Mouse (Mus musculus) frontal cortex, postnatal 36 days (tissue): ENCODE measurements at regions not wholly inside any gene's neighbourhood (a gene's known extent, or its start where the extent isn't known, plus 50 kb on each side); places are given as distances from the start of the nearest gene placed in this dataset.
A peak's percentile ranks its signal among the peaks of the same experiment; 100 is the strongest.

Experiments
- DNase-seq, 2 experiments: peaks; one replicate each; pipeline ENCODE4 v3.0.0; 2022; ENCODE audit warnings: low spot score in 2 of 2

DNA sequence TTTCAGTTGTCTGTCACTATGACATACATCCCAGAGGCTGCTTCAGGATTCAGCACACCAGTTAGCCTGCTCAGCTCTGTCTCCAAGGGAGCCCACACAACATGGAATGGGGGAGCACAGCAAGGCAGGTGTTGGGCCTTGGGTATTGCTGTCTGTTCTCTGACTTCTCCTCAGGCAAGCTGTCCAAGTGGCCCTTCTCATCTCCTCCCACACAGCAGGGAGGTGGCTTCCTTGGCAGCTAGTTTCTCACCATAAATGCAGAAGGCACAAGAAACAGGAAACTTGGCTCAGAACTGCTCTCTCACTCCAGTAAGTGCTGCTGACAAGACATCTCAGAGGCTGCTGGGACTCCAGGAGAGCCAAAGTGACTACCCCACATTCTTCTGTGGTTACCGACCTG, 64.6 kb downstream of the Htr5a start:
- peak; percentile 58 to 80 for DNase-seq

DNA sequence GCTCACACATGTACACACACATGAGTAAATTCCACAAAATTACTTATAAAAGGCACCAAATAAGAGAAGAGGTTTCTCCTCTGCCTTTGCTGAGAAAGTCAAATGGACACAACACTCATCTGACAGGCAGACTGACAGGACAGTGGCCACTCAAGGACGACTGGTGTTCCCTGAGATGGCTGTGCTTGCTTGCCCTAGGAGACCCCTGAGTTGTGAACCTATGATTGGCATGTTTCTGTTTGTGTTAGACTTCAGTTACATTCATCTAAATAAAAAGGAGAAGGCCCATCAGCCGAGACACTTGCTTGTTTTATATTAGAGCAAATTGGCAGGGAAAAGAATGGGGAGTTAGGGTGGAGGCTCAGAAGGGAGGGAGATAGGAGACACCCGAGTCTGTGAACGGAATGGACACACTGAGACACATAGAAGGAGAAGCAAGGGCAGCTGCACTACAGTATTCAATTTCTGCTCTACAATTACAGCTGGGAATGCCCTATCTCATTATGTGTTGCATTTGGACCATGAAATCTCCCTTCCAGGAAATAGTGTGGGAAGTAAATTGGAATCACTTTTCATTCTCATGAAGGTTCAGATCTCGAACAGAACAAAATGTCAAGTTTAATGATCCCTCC, 66.5 kb downstream of the Htr5a start:
- no peak for DNase-seq
